Mouse (Mus musculus): ENCODE measurements at regions not wholly inside any gene's neighbourhood (a gene's known extent, or its start where the extent isn't known, plus 50 kb on each side); places are given as distances from the start of the nearest gene placed in this dataset.

- TF ChIP-seq CTCF (IDR thresholded peaks at IDR 0.05; ENCODE audit: low read depth, low read length), result no peak
- no peak for TF ChIP-seq POLR2A (IDR thresholded peaks at IDR 0.05; ENCODE audit: insufficient read depth, low read length)
These were observed 137.1 kb downstream of the Plekhb2 start for GRCm38 (mm10) chr1:34986861-34987260.
